Mouse (Mus musculus) kidney, embryonic 15.5 days (tissue): ENCODE results near the gene Rgs6. TPM values are rescaled to one million over a fixed set of nuclear protein-coding genes. Genes with fewer than 3 reads are reported as not detected.

Source experiments
- ATAC-seq: fragments of 200-750 bp; cut with Nextera tagmentation; replicated peaks from 2 replicates; pipeline ENCODE4 v1.8.0; 2017; ENCODE audit warnings: moderate TSS enrichment; ENCODE audit not compliant: low FRiP score
- H3K27ac ChIP-seq: fragments of 300-500 bp; sonication (generic); 2 replicates; pipeline ENCODE4 v1.5.1; 2015; ENCODE audit warnings: mild to moderate bottlenecking, inconsistent platforms
- H3K27me3 ChIP-seq: fragments of 300-500 bp; sonication (generic); 2 replicates; pipeline ENCODE4 v1.6.1; 2015; ENCODE audit warnings: inconsistent platforms
- H3K36me3 ChIP-seq: fragments of 300-500 bp; sonication (generic); 2 replicates; pipeline ENCODE4 v1.6.1; 2015; ENCODE audit warnings: inconsistent platforms
- H3K4me1 ChIP-seq: fragments of 300-500 bp; sonication (generic); 2 replicates; pipeline ENCODE4 v1.6.1; 2015; ENCODE audit warnings: inconsistent platforms
- H3K4me2 ChIP-seq: fragments of 300-500 bp; sonication (generic); 2 replicates; pipeline ENCODE4 v1.6.1; 2015; ENCODE audit warnings: moderate library complexity, mild to moderate bottlenecking, inconsistent platforms
- H3K4me3 ChIP-seq: fragments of 300-500 bp; sonication (generic); replicated peaks from 2 replicates; pipeline ENCODE4 v1.5.1; 2015; ENCODE audit warnings: mild to moderate bottlenecking, inconsistent platforms
- H3K9ac ChIP-seq: fragments of 300-500 bp; sonication (generic); 2 replicates; pipeline ENCODE4 v1.6.1; 2015; ENCODE audit warnings: mild to moderate bottlenecking, inconsistent platforms
- H3K9me3 ChIP-seq: fragments of 300-500 bp; sonication (generic); replicated peaks from 2 replicates; pipeline ENCODE4 v1.6.1; 2016; ENCODE audit warnings: inconsistent platforms
- WGBS: fragments of 180-500 bp; shearing (Covaris S2); methylation state at CpG from one replicate; pipeline ENCODE4 v1.1.7; 2015; ENCODE audit warnings: mixed read lengths; 5-methylcytosine and 5-hydroxymethylcytosine counted together
- polyA plus RNA-seq: library from polyadenylated mRNA; unstranded; fragments of >200 nt; fragmentation: Nextera tagmentation; extraction: Ambion mirVana; gene quantifications from 2 replicates; pipeline ENCODE4 v1.2.1, GENCODE M21; 2015

The Rgs6 gene
- polyA plus RNA-seq, 1 experiment from 2014 or later: 1.8 TPM

- 93% methylated on average over 2 of the region's 2 CpGs for WGBS
- Histone ChIP-seq H3K27me3 (no peaks in the 10 kb centered on the region), H3K9ac (no peak overlapping the region), H3K4me1 (no peaks in the 10 kb centered on the region), H3K27ac (no peak overlapping the region), H3K4me2 (no peak overlapping the region), H3K4me3 (no peak overlapping the region), H3K9me3 (no peaks in the 10 kb centered on the region), H3K36me3 (no peaks in the 10 kb centered on the region)
- no peak for ATAC-seq
These were observed 184.1 kb downstream of the Rgs6 start for GRCm38 (mm10) chr12:82772215-82772614.

- Histone ChIP-seq H3K4me2 (no peak overlapping the region), H3K4me1 (no peaks in the 10 kb centered on the region), H3K36me3 (no peaks in the 10 kb centered on the region), H3K27ac (no peak overlapping the region), H3K27me3 (no peaks in the 10 kb centered on the region), H3K4me3 (no peak overlapping the region), H3K9me3 (no peaks in the 10 kb centered on the region), H3K9ac (no peak overlapping the region)
- 91% methylated on average over 7 of the region's 7 CpGs for WGBS
- no peak for ATAC-seq
These were observed 186.5 kb downstream of the Rgs6 start for GRCm38 (mm10) chr12:82774576-82774975.

- Histone ChIP-seq H3K4me2 (no peak overlapping the region), H3K4me1 (no peaks in the 10 kb centered on the region), H3K9me3 (no peaks in the 10 kb centered on the region), H3K9ac (no peak overlapping the region), H3K27ac (no peak overlapping the region), H3K36me3 (no peaks in the 10 kb centered on the region), H3K27me3 (no peaks in the 10 kb centered on the region), H3K4me3 (no peak overlapping the region)
- no peak for ATAC-seq
- WGBS: 84% methylated on average over 4 of the region's 4 CpGs
These were observed 188.6 kb downstream of the Rgs6 start for GRCm38 (mm10) chr12:82776686-82777085.

DNA sequence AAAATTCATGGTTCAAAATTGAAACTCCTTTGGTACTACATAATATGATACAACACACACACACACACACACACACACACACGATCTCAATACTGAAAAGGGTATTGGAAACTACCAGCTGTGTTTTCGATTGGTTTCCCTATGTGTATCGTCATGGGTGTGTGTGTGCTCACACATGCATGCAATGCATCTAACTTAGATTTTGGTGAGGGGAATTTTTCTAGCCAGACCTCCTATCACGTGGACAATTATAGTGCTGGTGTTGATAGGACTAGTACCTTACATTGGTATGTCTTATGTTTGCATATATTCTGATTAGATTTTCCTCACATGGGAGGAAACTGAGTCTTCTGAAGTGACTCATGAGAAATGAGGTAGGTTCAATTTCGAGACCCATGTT is 192.8 kb downstream of the Rgs6 start:
- Histone ChIP-seq H3K4me1 (no peaks in the 10 kb centered on the region), H3K4me3 (no peak overlapping the region), H3K9me3 (no peaks in the 10 kb centered on the region), H3K27ac (no peak overlapping the region), H3K4me2 (no peak overlapping the region), H3K36me3 (no peaks in the 10 kb centered on the region), H3K27me3 (no peaks in the 10 kb centered on the region), H3K9ac (no peak overlapping the region)
- WGBS: 83% methylated on average over 5 of the region's 5 CpGs
- no peak for ATAC-seq

- no peaks in the 10 kb centered on the region for H3K27me3 ChIP-seq
- no peak overlapping the region for H3K4me3 ChIP-seq
- no peak overlapping the region for H3K9ac ChIP-seq
- H3K4me2 ChIP-seq: no peak overlapping the region
- H3K4me1 ChIP-seq: no peaks in the 10 kb centered on the region
- ATAC-seq: no peak
- 67% methylated on average over 5 of the region's 5 CpGs for WGBS
- no peaks in the 10 kb centered on the region for H3K9me3 ChIP-seq
- H3K36me3 ChIP-seq: no peaks in the 10 kb centered on the region
- no peak overlapping the region for H3K27ac ChIP-seq
These were observed 193.3 kb downstream of the Rgs6 start for GRCm38 (mm10) chr12:82781414-82781813.

DNA sequence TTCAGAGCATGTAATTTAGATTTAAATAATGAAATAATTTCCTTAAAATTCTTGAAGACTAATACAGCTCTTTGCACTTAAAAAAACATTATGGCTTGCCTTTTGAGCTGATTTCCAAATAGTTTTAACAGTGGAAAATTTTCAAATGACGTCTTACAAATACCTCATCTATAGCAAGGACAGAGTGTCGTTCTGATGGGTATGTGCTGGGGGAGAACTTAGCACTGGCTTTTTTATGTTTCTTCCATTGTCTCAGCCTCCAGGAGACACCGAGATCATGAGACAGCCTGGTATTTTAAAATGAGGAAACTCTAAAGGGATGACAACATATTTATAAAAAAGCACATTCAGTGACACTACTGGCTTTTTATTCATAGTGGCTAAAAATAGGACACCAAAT is 204.0 kb downstream of the Rgs6 start:
- H3K4me3 ChIP-seq: no peak overlapping the region
- no peaks in the 10 kb centered on the region for H3K9me3 ChIP-seq
- H3K27me3 ChIP-seq: no peaks in the 10 kb centered on the region
- H3K27ac ChIP-seq: no peak overlapping the region
- H3K4me2 ChIP-seq: no peak overlapping the region
- no peaks in the 10 kb centered on the region for H3K36me3 ChIP-seq
- WGBS: 86% methylated on average over 3 of the region's 3 CpGs
- no peaks in the 10 kb centered on the region for H3K4me1 ChIP-seq
- no peak overlapping the region for H3K9ac ChIP-seq
- ATAC-seq: no peak

DNA sequence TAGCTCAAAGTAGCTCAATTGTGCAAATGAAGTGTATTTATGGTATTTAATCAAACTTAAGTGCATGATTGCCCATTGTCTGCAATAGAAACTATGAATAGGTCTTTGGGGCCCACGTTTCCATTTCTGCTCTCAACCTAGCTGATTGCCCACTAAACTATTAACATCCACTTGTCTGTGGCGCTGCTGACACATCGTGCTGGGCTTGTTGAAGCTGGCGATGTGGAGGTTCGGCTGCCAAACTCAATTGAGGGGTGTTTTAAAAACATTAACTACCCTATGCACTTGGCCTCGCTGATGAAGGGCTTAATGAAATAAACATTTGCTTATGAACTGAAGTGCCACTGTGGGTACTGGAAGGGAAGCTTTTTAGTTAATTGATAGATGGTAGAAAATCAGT is 211.8 kb downstream of the Rgs6 start:
- Histone ChIP-seq H3K36me3 (no peaks in the 10 kb centered on the region), H3K27ac (no peak overlapping the region), H3K9me3 (no peaks in the 10 kb centered on the region), H3K27me3 (no peaks in the 10 kb centered on the region), H3K4me1 (no peaks in the 10 kb centered on the region), H3K9ac (no peak overlapping the region), H3K4me3 (no peak overlapping the region), H3K4me2 (no peak overlapping the region)
- 82% methylated on average over 6 of the region's 6 CpGs for WGBS
- no peak for ATAC-seq

GRCm38 (mm10) chr12:82801736-82802135 is 213.6 kb downstream of the Rgs6 start:
- Histone ChIP-seq H3K36me3 (no peaks in the 10 kb centered on the region), H3K9me3 (no peaks in the 10 kb centered on the region), H3K27ac (no peak overlapping the region), H3K4me1 (no peaks in the 10 kb centered on the region), H3K9ac (no peak overlapping the region), H3K4me3 (no peak overlapping the region), H3K4me2 (no peak overlapping the region), H3K27me3 (no peaks in the 10 kb centered on the region)
- 85% methylated on average over 6 of the region's 6 CpGs for WGBS
- ATAC-seq: no peak

GRCm38 (mm10) chr12:82802711-82803110 is 214.6 kb downstream of the Rgs6 start:
- H3K27me3 ChIP-seq: no peaks in the 10 kb centered on the region
- no peak overlapping the region for H3K4me3 ChIP-seq
- 73% methylated on average over 5 of the region's 5 CpGs for WGBS
- H3K4me2 ChIP-seq: no peak overlapping the region
- H3K9me3 ChIP-seq: no peaks in the 10 kb centered on the region
- no peak overlapping the region for H3K9ac ChIP-seq
- H3K36me3 ChIP-seq: no peaks in the 10 kb centered on the region
- no peak for ATAC-seq
- no peaks in the 10 kb centered on the region for H3K4me1 ChIP-seq
- H3K27ac ChIP-seq: no peak overlapping the region

GRCm38 (mm10) chr12:82805167-82805566 is 217.1 kb downstream of the Rgs6 start:
- H3K4me1 ChIP-seq: no peaks in the 10 kb centered on the region
- H3K9ac ChIP-seq: no peak overlapping the region
- no peak overlapping the region for H3K4me2 ChIP-seq
- H3K4me3 ChIP-seq: no peak overlapping the region
- H3K9me3 ChIP-seq: no peaks in the 10 kb centered on the region
- whole genome bisulfite sequencing: 95% methylated on average over 4 of the region's 4 CpGs
- H3K27ac ChIP-seq: no peak overlapping the region
- H3K27me3 ChIP-seq: no peaks in the 10 kb centered on the region
- H3K36me3 ChIP-seq: no peaks in the 10 kb centered on the region
- ATAC-seq: no peak

DNA sequence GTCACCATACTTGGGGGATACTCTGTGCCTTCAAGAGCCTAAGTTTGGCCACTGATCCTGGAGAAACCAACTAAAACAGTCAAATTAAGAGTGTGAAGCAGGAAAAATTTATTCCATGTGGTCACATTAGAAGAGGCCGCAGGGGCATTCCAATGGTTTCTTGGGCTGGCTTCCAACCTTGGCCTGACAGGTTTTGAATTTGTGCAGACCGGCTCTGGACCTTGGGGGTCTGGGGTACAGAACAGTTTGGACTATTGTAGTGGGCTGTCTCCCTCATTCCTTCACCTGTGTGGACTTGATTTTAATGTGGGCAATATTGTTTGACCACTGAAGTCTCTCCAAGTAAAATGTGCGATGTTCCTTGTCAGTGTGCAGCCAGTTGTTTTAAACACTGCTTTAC is 222.5 kb downstream of the Rgs6 start:
- 92% methylated on average over 3 of the region's 3 CpGs for WGBS
- Histone ChIP-seq H3K9me3 (no peaks in the 10 kb centered on the region), H3K4me1 (no peaks in the 10 kb centered on the region), H3K4me3 (no peak overlapping the region), H3K27me3 (no peaks in the 10 kb centered on the region), H3K4me2 (no peak overlapping the region), H3K9ac (no peak overlapping the region), H3K36me3 (no peaks in the 10 kb centered on the region), H3K27ac (no peak overlapping the region)
- no peak for ATAC-seq

DNA sequence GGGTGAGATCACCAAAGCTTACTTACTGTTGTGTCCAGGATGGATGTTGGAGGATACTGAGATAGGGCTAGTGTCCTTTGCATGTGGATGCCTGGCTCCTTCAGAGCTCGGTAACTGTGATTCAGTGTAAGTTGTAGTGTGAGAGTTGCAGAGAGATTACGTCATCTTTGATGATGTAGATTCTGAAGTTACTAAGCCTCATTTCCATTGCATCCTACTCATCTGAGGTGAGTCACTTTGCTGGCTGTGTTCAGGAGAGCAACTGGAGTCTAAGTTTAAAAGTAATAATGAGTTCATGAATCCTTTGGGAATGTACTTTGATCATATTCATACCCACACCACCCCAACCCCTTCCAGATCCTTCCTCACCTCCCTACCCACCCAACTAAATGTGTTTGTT is 227.9 kb downstream of the Rgs6 start:
- 90% methylated on average over 2 of the region's 2 CpGs for WGBS
- ATAC-seq: no peak
- Histone ChIP-seq H3K27me3 (no peaks in the 10 kb centered on the region), H3K4me2 (no peak overlapping the region), H3K9ac (no peak overlapping the region), H3K4me1 (no peaks in the 10 kb centered on the region), H3K36me3 (no peaks in the 10 kb centered on the region), H3K9me3 (no peaks in the 10 kb centered on the region), H3K27ac (no peak overlapping the region), H3K4me3 (no peak overlapping the region)

- Histone ChIP-seq H3K27ac (no peak overlapping the region), H3K36me3 (no peaks in the 10 kb centered on the region), H3K4me2 (no peak overlapping the region), H3K4me3 (no peak overlapping the region), H3K9ac (no peak overlapping the region), H3K27me3 (no peaks in the 10 kb centered on the region), H3K4me1 (no peaks in the 10 kb centered on the region), H3K9me3 (no peaks in the 10 kb centered on the region)
- WGBS: 74% methylated on average over 6 of the region's 6 CpGs
- ATAC-seq: no peak
These were observed 231.2 kb downstream of the Rgs6 start for GRCm38 (mm10) chr12:82819328-82819727.
